Comparison of ENCODE assay signal across 8 mouse cellular contexts in genomic region chr3:22076936-22077656, GRCm38 (mm10). TPM values are rescaled to one million over a fixed set of nuclear protein-coding genes. Genes with fewer than 3 reads are reported as not detected.
DNase-seq lines count a peak whose midpoint lies in the region; ATAC-seq and TF ChIP-seq lines count a peak whose summit lies in the region.

No protein-coding gene starts in this region.

- H3K9me3 ChIP-seq in hindbrain, embryonic 12.5 days (replicated peaks) = no peaks in the 10 kb centered on the region
- no peaks in the 10 kb centered on the region for H3K9me3 ChIP-seq in lung, embryonic 16.5 days (ENCODE audit: control insufficient read depth, low read length)
- no peaks in the 10 kb centered on the region for H3K9me3 ChIP-seq in neural tube, embryonic 15.5 days (replicated peaks)

- peak overlapping the region; percentile 93 for H3K9ac ChIP-seq in hindbrain, embryonic 12.5 days
- peak overlapping the region; percentile 95 for H3K9ac ChIP-seq in lung, embryonic 16.5 days (ENCODE audit: low read length)
- H3K9ac ChIP-seq in neural tube, embryonic 15.5 days (replicated peaks) = peak overlapping the region; percentile 84

- no peak for TF ChIP-seq POLR2A in cortical plate, adult 2 months (IDR thresholded peaks at IDR 0.05; ENCODE audit: extremely low read depth, insufficient read depth, low read length)

- H3K27me3 ChIP-seq in hindbrain, embryonic 12.5 days = no peaks in the 10 kb centered on the region
- H3K27me3 ChIP-seq in lung, embryonic 16.5 days (ENCODE audit: control insufficient read depth, insufficient read depth, low read depth, low read length) = no peaks in the 10 kb centered on the region
- H3K27me3 ChIP-seq in neural tube, embryonic 15.5 days (replicated peaks) = no peaks in the 10 kb centered on the region

- 2% methylated on average over 63 of the region's 64 CpGs for WGBS in hindbrain, embryonic 12.5 days
- under 1% methylated on average over 36 of the region's 64 CpGs for WGBS in lung, embryonic 16.5 days
- under 1% methylated on average over 53 of the region's 64 CpGs for WGBS in neural tube, embryonic 15.5 days

- H3K4me3 ChIP-seq in cortical plate, adult 2 months (ENCODE audit: insufficient read depth, low read length) = peak overlapping the region; percentile 76
- H3K4me3 ChIP-seq in hindbrain, embryonic 12.5 days = peak overlapping the region; percentile 96
- H3K4me3 ChIP-seq in lung, embryonic 16.5 days (ENCODE audit: low read length) = peak overlapping the region; percentile 75
- peak overlapping the region; percentile 89 for H3K4me3 ChIP-seq in neural tube, embryonic 15.5 days (replicated peaks)

- TF ChIP-seq CTCF in cortical plate, adult 2 months (IDR thresholded peaks at IDR 0.05; ENCODE audit: extremely low read depth, insufficient read depth, low read length) = no peak

- H3K36me3 ChIP-seq in hindbrain, embryonic 12.5 days = no peaks in the 10 kb centered on the region
- no peaks in the 10 kb centered on the region for H3K36me3 ChIP-seq in lung, embryonic 16.5 days (ENCODE audit: control insufficient read depth, insufficient read depth, low read length)
- no peaks in the 10 kb centered on the region for H3K36me3 ChIP-seq in neural tube, embryonic 15.5 days

- peaks cover 14% of the 10 kb centered on the region for H3K4me1 ChIP-seq in cortical plate, adult 2 months (ENCODE audit: control insufficient read depth, insufficient read depth, low read length)
- peaks cover 37% of the 10 kb centered on the region for H3K4me1 ChIP-seq in hindbrain, embryonic 12.5 days
- H3K4me1 ChIP-seq in lung, embryonic 16.5 days (replicated peaks; ENCODE audit: control insufficient read depth, insufficient read depth, low read length) = peaks cover 23% of the 10 kb centered on the region
- peaks cover 45% of the 10 kb centered on the region for H3K4me1 ChIP-seq in neural tube, embryonic 15.5 days

- peak; percentile 33 for DNase-seq in heart, adult 8-10 months (ENCODE audit: low spot score)
- no peak for DNase-seq in heart, postnatal 25 days (ENCODE audit: low spot score)
- DNase-seq in CD4-positive, CD25-positive, alpha-beta regulatory T cell, adult 2 months (ENCODE audit: low read depth, low spot score) = peak; percentile 72
- no peak for DNase-seq in cerebellum, postnatal 14 days

- ATAC-seq in hindbrain, embryonic 12.5 days (ENCODE audit: low FRiP score) = peak; percentile 79
- ATAC-seq in lung, embryonic 16.5 days (ENCODE audit: low read depth) = peak; percentile 56
- ATAC-seq in neural tube, embryonic 15.5 days (ENCODE audit: low FRiP score) = peak; percentile 60

- H3K27ac ChIP-seq in cortical plate, adult 2 months (ENCODE audit: insufficient read depth, low read length) = peak overlapping the region; percentile 95
- H3K27ac ChIP-seq in hindbrain, embryonic 12.5 days = peak overlapping the region; percentile 99
- H3K27ac ChIP-seq in lung, embryonic 16.5 days (ENCODE audit: low read length) = peak overlapping the region; percentile 94
- peak overlapping the region; percentile 99 for H3K27ac ChIP-seq in neural tube, embryonic 15.5 days (replicated peaks)

- peak overlapping the region; percentile 71 for H3K4me2 ChIP-seq in hindbrain, embryonic 12.5 days (replicated peaks)
- peak overlapping the region; percentile 68 for H3K4me2 ChIP-seq in lung, embryonic 16.5 days (ENCODE audit: low read depth, low read length)
- peak overlapping the region; percentile 74 for H3K4me2 ChIP-seq in neural tube, embryonic 15.5 days

- intact Hi-C loops in heart, postnatal 25 days (cut with DNase I) = loop anchor here (1.0 to 10.0 kb wide), 8 partner anchors 65 to 1422 kb away; no protein-coding TSS in a partner anchor

RNA-seq across cellular contexts. Expression of gene Tbl1xr1, which starts 0.6 kb away (rescaled TPM):
- 10 to 100 TPM; 65.0 to 75.4 (median 69.2) TPM for total RNA-seq in heart, adult 8-10 months (2022)
- total RNA-seq in heart, postnatal 25 days (2021) = 10 to 100 TPM; 69.1 to 81.3 TPM
- 47.1 and 48.9 TPM in 2 replicates for polyA plus RNA-seq in cortical plate, adult 2 months (2012; rRNA removed)
- 33.3 and 34.4 TPM in 2 replicates for polyA plus RNA-seq in hindbrain, embryonic 12.5 days (2016; fragmentation: Nextera tagmentation; extraction: Ambion mirVana)
- 22.3 and 26.2 TPM in 2 replicates for polyA plus RNA-seq in lung, embryonic 16.5 days (2015; fragmentation: Nextera tagmentation; extraction: Ambion mirVana)
- 16.1 and 18.3 TPM in 2 replicates for polyA plus RNA-seq in neural tube, embryonic 15.5 days (2015; fragmentation: Nextera tagmentation; extraction: Ambion mirVana)

Comparison
In these comparisons a context has a peak if more than half of its experiments do, and no peak if none do; other contexts are left out.
1. DNase-seq: peak in heart, adult 8-10 months (single experiment) and CD4-positive, CD25-positive, alpha-beta regulatory T cell, adult 2 months (single experiment); none in heart, postnatal 25 days (single experiment) and cerebellum, postnatal 14 days (0 of 2).
2. Peak in every context shown above with its lines, with median percentiles within 50 percentile points of each other: H3K27ac ChIP-seq, H3K4me3 ChIP-seq, ATAC-seq, H3K4me2 ChIP-seq and H3K9ac ChIP-seq.